Mouse (Mus musculus) CH12.LX (cell line): ENCODE data around the gene Mrps15. TPM values are rescaled to one million over a fixed set of nuclear protein-coding genes. Genes with fewer than 3 reads are reported as not detected.

Experiments used
- DNase-seq: peaks from one replicate; pipeline ENCODE4 v3.0.0-alpha.2; 2013; ENCODE audit errors: extremely low read depth
- H3K27ac ChIP-seq: 2 replicates; pipeline ENCODE4 v1.5.1; 2012; ENCODE audit warnings: low read depth, mild to moderate bottlenecking, control low read depth, moderate library complexity; ENCODE audit not compliant: insufficient read depth
- H3K27me3 ChIP-seq: replicated peaks from 2 replicates; pipeline ENCODE3; 2012; ENCODE audit warnings: inconsistent platforms
- H3K36me3 ChIP-seq, 2 experiments: replicated peaks in 1 of 2; 2 replicates each; pipeline versions ENCODE3 to v1.6.1; 2012; ENCODE audit warnings: inconsistent platforms in 1 of 2, low read length in 1 of 2, mild to moderate bottlenecking in 1 of 2, mixed read lengths in 1 of 2, moderate library complexity in 1 of 2; ENCODE audit not compliant: control insufficient read depth in 1 of 2, insufficient read depth in 1 of 2
- H3K4me1 ChIP-seq, 2 experiments: 2 replicates each; pipeline ENCODE4 v1.6.1; 2012; ENCODE audit warnings: inconsistent platforms in 1 of 2, moderate library complexity in 1 of 2; ENCODE audit not compliant: insufficient read depth in 2 of 2, control insufficient read depth in 1 of 2
- H3K4me2 ChIP-seq: 2 replicates; pipeline ENCODE4 v1.6.1; 2012; ENCODE audit warnings: low read depth, mild to moderate bottlenecking, control low read depth; ENCODE audit not compliant: poor library complexity, insufficient read depth, severe bottlenecking
- H3K4me3 ChIP-seq, 3 experiments: fragments of 150-350 bp in 1 of 3; sonication (generic) in 1 of 3; replicated peaks in 1 of 3; 2 replicates each; pipeline versions ENCODE3 to v1.5.1; 2011 to 2012; ENCODE audit warnings: low read depth in 2 of 3, low read length in 2 of 3, mild to moderate bottlenecking in 2 of 3, moderate library complexity in 2 of 3, control low read depth in 1 of 3, improper control_type of control experiment in 1 of 3, inconsistent platforms in 1 of 3, mixed read lengths in 1 of 3; ENCODE audit not compliant: poor library complexity in 1 of 3
- H3K79me2 ChIP-seq: replicated peaks from 2 replicates; pipeline ENCODE4 v1.6.1; 2012; ENCODE audit warnings: mild to moderate bottlenecking, moderate library complexity; ENCODE audit not compliant: control insufficient read depth, poor library complexity, insufficient read depth, severe bottlenecking; ENCODE audit errors: extremely low read depth
- H3K9ac ChIP-seq: 2 replicates; pipeline ENCODE4 v1.6.1; 2012; ENCODE audit warnings: low read depth, mild to moderate bottlenecking, control low read depth, moderate library complexity; ENCODE audit not compliant: insufficient read depth
- H3K9me3 ChIP-seq: replicated peaks from 2 replicates; pipeline ENCODE3; 2012; ENCODE audit warnings: low read length, inconsistent platforms, mixed read lengths
- BHLHE40 ChIP-seq: IDR thresholded peaks from 2 replicates; pipeline ENCODE4 v1.6.1; 2011; ENCODE audit warnings: mild to moderate bottlenecking, low read depth, low read length, improper control_type of control experiment
- CHD2 ChIP-seq: IDR thresholded peaks from 2 replicates; pipeline ENCODE4 v1.6.1; 2011; ENCODE audit warnings: low read length, improper control_type of control experiment
- CTCF ChIP-seq, 2 experiments: IDR thresholded peaks in 1 of 2; conservative IDR thresholded peaks in 1 of 2; 2 replicates each; pipeline ENCODE4 v1.5.1; 2011 to 2012; ENCODE audit warnings: low read depth in 2 of 2, low read length in 2 of 2, improper control_type of control experiment in 1 of 2, inconsistent platforms in 1 of 2, mild to moderate bottlenecking in 1 of 2, moderate library complexity in 1 of 2
- E2F4 ChIP-seq: IDR thresholded peaks from 2 replicates; pipeline ENCODE4 v1.6.1; 2011; ENCODE audit warnings: low read depth, low read length, improper control_type of control experiment; ENCODE audit not compliant: insufficient replicate concordance
- ELF1 ChIP-seq: IDR thresholded peaks from 2 replicates; pipeline ENCODE4 v1.6.1; 2014; ENCODE audit warnings: low read depth, mild to moderate bottlenecking, inconsistent platforms, low read length, improper control_type of control experiment
- EP300 ChIP-seq: IDR thresholded peaks from 2 replicates; pipeline ENCODE4 v1.6.1; 2011; ENCODE audit warnings: low read length, improper control_type of control experiment
- ETS1 ChIP-seq: conservative IDR thresholded peaks from 2 replicates; pipeline ENCODE4 v1.6.1; 2012; ENCODE audit warnings: low read depth, mild to moderate bottlenecking, inconsistent platforms, low read length, improper control_type of control experiment, moderate library complexity
- GABPA ChIP-seq: IDR thresholded peaks from 2 replicates; pipeline ENCODE4 v1.6.1; 2012; ENCODE audit warnings: low read depth, low read length, improper control_type of control experiment, inconsistent platforms; ENCODE audit not compliant: insufficient replicate concordance
- HCFC1 ChIP-seq: IDR thresholded peaks from 2 replicates; pipeline ENCODE4 v1.6.1; 2012; ENCODE audit warnings: low read depth, mild to moderate bottlenecking, inconsistent platforms, low read length, improper control_type of control experiment
- IRF4 ChIP-seq: IDR thresholded peaks from 2 replicates; pipeline ENCODE4 v1.6.1; 2014; ENCODE audit warnings: low read depth, mild to moderate bottlenecking, inconsistent platforms, low read length, improper control_type of control experiment
- JUN ChIP-seq: IDR thresholded peaks from 2 replicates; pipeline ENCODE4 v1.6.1; 2011; ENCODE audit warnings: low read depth, mild to moderate bottlenecking, low read length, improper control_type of control experiment, moderate library complexity; ENCODE audit not compliant: insufficient read depth
- KAT2A ChIP-seq: IDR thresholded peaks from 2 replicates; pipeline ENCODE4 v1.6.1; 2012; ENCODE audit warnings: low read length, improper control_type of control experiment, inconsistent platforms; ENCODE audit not compliant: insufficient replicate concordance
- MAFK ChIP-seq: IDR thresholded peaks from 2 replicates; pipeline ENCODE4 v1.6.1; 2011; ENCODE audit warnings: low read length, improper control_type of control experiment; ENCODE audit not compliant: insufficient replicate concordance
- MAX ChIP-seq: IDR thresholded peaks from 2 replicates; pipeline ENCODE4 v1.6.1; 2011; ENCODE audit warnings: low read length, improper control_type of control experiment
- MAZ ChIP-seq: IDR thresholded peaks from 2 replicates; pipeline ENCODE4 v1.6.1; 2012; ENCODE audit warnings: low read depth, mild to moderate bottlenecking, inconsistent platforms, low read length, improper control_type of control experiment, moderate library complexity
- MEF2A ChIP-seq: IDR thresholded peaks from 2 replicates; pipeline ENCODE4 v1.6.1; 2014; ENCODE audit warnings: low read depth, mild to moderate bottlenecking, inconsistent platforms, low read length, improper control_type of control experiment, borderline replicate concordance
- MXI1 ChIP-seq: IDR thresholded peaks from 2 replicates; pipeline ENCODE4 v1.6.1; 2011; ENCODE audit warnings: mild to moderate bottlenecking, low read depth, low read length, improper control_type of control experiment
- MYC ChIP-seq: IDR thresholded peaks from 2 replicates; pipeline ENCODE4 v1.6.1; 2011; ENCODE audit warnings: low read depth, mild to moderate bottlenecking, improper control_type of control experiment, low read length
- NRF1 ChIP-seq: IDR thresholded peaks from 2 replicates; pipeline ENCODE4 v1.6.1; 2014; ENCODE audit warnings: low read depth, mild to moderate bottlenecking, inconsistent platforms, low read length, improper control_type of control experiment, moderate library complexity
- PAX5 ChIP-seq: IDR thresholded peaks from 2 replicates; pipeline ENCODE4 v1.6.1; 2012; ENCODE audit warnings: low read length, inconsistent platforms, mixed read lengths
- POLR2A ChIP-seq: IDR thresholded peaks from 2 replicates; pipeline ENCODE4 v1.6.1; 2011; ENCODE audit warnings: low read depth, mild to moderate bottlenecking, improper control_type of control experiment, low read length
- POLR2AphosphoS2 ChIP-seq: IDR thresholded peaks from 2 replicates; pipeline ENCODE4 v1.6.1; 2011; ENCODE audit warnings: low read depth, low read length, improper control_type of control experiment
- RAD21 ChIP-seq: IDR thresholded peaks from 2 replicates; pipeline ENCODE4 v1.6.1; 2011; ENCODE audit warnings: low read depth, mild to moderate bottlenecking, low read length, improper control_type of control experiment, moderate library complexity
- SIN3A ChIP-seq: IDR thresholded peaks from 2 replicates; pipeline ENCODE4 v1.6.1; 2012; ENCODE audit warnings: low read length, improper control_type of control experiment, inconsistent platforms
- UBTF ChIP-seq: IDR thresholded peaks from 2 replicates; pipeline ENCODE4 v1.6.1; 2012; ENCODE audit warnings: low read depth, mild to moderate bottlenecking, inconsistent platforms, low read length, improper control_type of control experiment, moderate library complexity
- USF2 ChIP-seq: conservative IDR thresholded peaks from 2 replicates; pipeline ENCODE4 v1.6.1; 2011; ENCODE audit warnings: low read depth, low read length, improper control_type of control experiment
- ZC3H11A ChIP-seq: IDR thresholded peaks from 2 replicates; pipeline ENCODE4 v1.6.1; 2012; ENCODE audit warnings: low read depth, mild to moderate bottlenecking, inconsistent platforms, low read length, improper control_type of control experiment
- ZNF384 ChIP-seq: IDR thresholded peaks from 2 replicates; pipeline ENCODE4 v1.6.1; 2012; ENCODE audit warnings: low read depth, low read length, improper control_type of control experiment, inconsistent platforms
- dilution Hi-C: fragments of 300-500 bp; cut with MboI; formaldehyde crosslinking; loops from 2 replicates; pipeline ENCODE4 v1.14.3; 2020; ENCODE audit warnings: low sequenced_read_pairs; ENCODE audit not compliant: extremely low pct_unique_long_range_greater_than_20kb, extremely low pct_ligation_motif_present
- in situ Hi-C: fragments of 300-500 bp; cut with MboI; formaldehyde crosslinking; loops from 3 replicates; pipeline ENCODE4 v1.14.3; 2019; ENCODE audit warnings: low sequenced_read_pairs, low pct_ligation_motif_present, low pct_unique_long_range_greater_than_20kb, mixed read lengths
- polyA plus RNA-seq: library from polyadenylated mRNA; unstranded; fragments of >175 nt; gene quantifications from 2 replicates; pipeline ENCODE4 v1.2.1, GENCODE M21; 2012; ENCODE audit warnings: low read depth; ENCODE audit not compliant: insufficient read length
- total RNA-seq, 2 experiments: library from RNA; depleted of rRNA; stranded (reverse); fragments of 300-350 nt in 1 of 2; fragments of >200 nt in 1 of 2; gene quantifications; 2 replicates each; pipeline ENCODE4 v1.2.3; 2012 to 2014

Mrps15 gene
- total and polyA plus RNA-seq, 3 experiments = 89.6 to 113 (median 102) TPM

GRCm38 (mm10) chr4:126103590-126104068 lies 56.9 kb downstream of the Mrps15 start, which contains the start of gene Stk40:
Gene Stk40 (plus strand): TSS chr4:126103957.
- Histone ChIP-seq H3K36me3 (peaks cover 5 to 49% of the 10 kb centered on the region in 2 experiments), H3K4me2 (peak within 1 kb of the TSS; percentile 99), H3K4me3 (peak within 1 kb of the TSS; percentile 74 to 94 (median 88)), H3K4me1 (peaks cover 21 to 77% of the 10 kb centered on the region in 2 experiments), H3K9me3 (no peaks in the 10 kb centered on the region), H3K79me2 (peaks cover 44% of the 10 kb centered on the region), H3K9ac (peak within 1 kb of the TSS; percentile 96), H3K27me3 (no peaks in the 10 kb centered on the region), H3K27ac (peak within 1 kb of the TSS; percentile 98)
- TF ChIP-seq KAT2A (peak; percentile 79; the same call in 1 of the 2 replicates), POLR2AphosphoS2 (0 out of 2 replicates have a peak, but pooled peaks have one; percentile 41), SIN3A (peak; percentile 71; the same call in 1 of the 2 replicates), ETS1 (peak; percentile 27; the same call in 1 of the 2 replicates), MEF2A (0 out of 2 replicates have a peak, but pooled peaks have one; percentile 36), RAD21 (peak; percentile 43), POLR2A (peak; percentile 80), NRF1 (peak; percentile 69), HCFC1 (peak; percentile 88), ELF1 (peak; percentile 98), CHD2 (peak; percentile 90), E2F4 (0 out of 2 replicates have a peak, but pooled peaks have one; percentile 3), BHLHE40 (no peak), CTCF (conservative IDR thresholded peaks at IDR 0.05 in 1 of 2, IDR thresholded peaks at IDR 0.05 in 1 of 2; ENCODE audit: low read depth in 2 of 2, low read length in 2 of 2) (peak in 1 of 2 experiments; percentile 61; a peak in 2 of 4 replicates), PAX5 (no peak), MAFK (no peak)
- in situ Hi-C loops = no loop called here
- dilution Hi-C loops = no loop called here
- DNase-seq = peak; percentile 99

GRCm38 (mm10) chr4:126104261-126105075 lies 57.7 kb downstream of the Mrps15 start:
- Histone ChIP-seq H3K4me1 (peaks cover 23 to 77% of the 10 kb centered on the region in 2 experiments), H3K27ac (peak overlapping the region; percentile 66), H3K4me2 (peak overlapping the region; percentile 99), H3K4me3 (peak overlapping the region; percentile 74 to 94 (median 88)), H3K9ac (peak overlapping the region; percentile 96), H3K9me3 (no peaks in the 10 kb centered on the region), H3K79me2 (peaks cover 51% of the 10 kb centered on the region), H3K27me3 (no peaks in the 10 kb centered on the region), H3K36me3 (peaks cover 0 to 43% of the 10 kb centered on the region in 2 experiments)
- TF ChIP-seq MXI1 = no peak
- no peak for TF ChIP-seq KAT2A
- no peak for TF ChIP-seq GABPA
- TF ChIP-seq ZC3H11A = no peak
- TF ChIP-seq POLR2AphosphoS2 = no peak
- no peak for TF ChIP-seq UBTF
- no peak for TF ChIP-seq USF2
- no peak; the same call in 1 of the 2 replicates for TF ChIP-seq SIN3A
- no peak for TF ChIP-seq ELF1
- TF ChIP-seq JUN = no peak
- no peak for TF ChIP-seq IRF4
- no peak for TF ChIP-seq MAZ
- TF ChIP-seq HCFC1 = no peak
- TF ChIP-seq ZNF384 = no peak
- TF ChIP-seq MYC = no peak
- no peak for TF ChIP-seq MAX
- no peak for TF ChIP-seq EP300
- in situ Hi-C loops (no loop called here), dilution Hi-C loops (no loop called here)
- no peak for DNase-seq
